Mouse (Mus musculus) T-cell, adult 66 days (primary cell): ENCODE measurements around the gene Ppp1r11. TPM values are rescaled to one million over a fixed set of nuclear protein-coding genes. Genes with fewer than 3 reads are reported as not detected.

Source experiments
- total RNA-seq, 2 experiments: library from RNA; stranded (reverse); gene quantifications; 3 replicates in 1 of 2; 4 replicates in 1 of 2; pipeline ENCODE4 v1.2.4; 2023

Gene Ppp1r11
- total RNA-seq: 10 to 100 TPM; 71.0 to 72.5 TPM

DNA sequence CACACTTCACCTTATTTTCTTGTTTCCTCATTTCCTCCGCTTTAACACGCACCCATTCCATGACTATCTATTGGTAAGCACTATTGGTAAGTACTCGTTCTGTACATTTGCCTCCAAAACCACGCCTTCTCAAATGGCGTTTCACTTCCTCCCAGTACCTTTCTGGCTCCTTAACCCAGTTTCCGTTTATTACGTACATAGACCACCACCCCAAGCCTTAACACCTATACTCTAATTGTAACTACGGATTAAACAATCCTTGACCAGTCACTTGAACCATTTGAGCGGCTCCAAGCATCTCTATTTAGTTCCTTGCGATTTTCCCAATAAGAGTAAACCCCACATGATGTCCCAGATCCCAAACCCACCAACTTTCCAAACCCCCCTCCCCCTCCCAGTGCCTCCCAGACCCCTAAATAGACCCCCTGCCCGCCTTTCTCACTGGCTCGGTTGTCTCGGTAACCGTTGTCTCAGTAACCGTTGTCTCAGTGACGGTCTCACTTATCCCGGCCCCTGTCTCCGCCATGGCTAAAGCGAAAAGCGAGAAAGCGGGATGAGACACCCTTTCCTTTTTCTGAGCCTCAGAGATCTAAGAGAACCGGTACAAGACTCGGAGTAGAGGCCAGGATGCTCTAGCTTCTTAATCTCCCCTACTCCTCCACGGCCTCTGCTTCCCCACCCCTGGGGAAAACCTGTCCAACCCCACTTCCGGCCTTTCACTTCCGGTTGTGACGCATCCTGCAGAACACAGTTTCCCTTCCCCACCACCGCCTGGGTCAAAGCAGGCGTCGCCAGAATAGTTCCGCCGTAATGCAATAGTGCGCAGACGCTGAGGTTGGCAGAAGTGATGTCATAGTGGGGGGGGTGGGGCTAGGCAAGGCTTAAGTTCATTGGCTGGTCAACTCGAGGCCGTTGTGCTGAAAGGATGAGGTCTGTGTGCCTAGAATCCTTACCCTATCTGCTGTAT, at the start of gene Ppp1r11:
Ppp1r11 (minus strand) TSS at position 761 of the 967 bp plus-strand sequence.

DNA sequence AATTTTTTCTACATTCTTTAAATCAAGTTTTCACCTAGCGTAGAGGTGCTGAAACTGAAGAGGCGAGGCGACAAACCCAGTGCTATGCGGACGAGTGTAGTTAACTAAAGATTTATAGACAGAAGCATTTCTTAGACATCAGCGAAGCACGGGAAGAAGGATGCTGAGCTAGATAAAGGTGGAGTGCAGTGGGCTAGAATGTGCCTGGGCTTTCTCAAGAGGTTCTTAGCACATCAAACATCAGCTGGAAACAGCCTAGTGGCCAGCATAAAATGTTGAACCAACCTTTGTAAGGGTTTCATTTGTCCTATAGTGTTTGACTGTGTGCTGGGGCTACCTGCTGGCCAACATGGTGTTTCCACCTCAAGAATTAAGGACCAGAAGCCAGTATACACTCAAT, 49.3 kb upstream of the Ppp1r11 start, which contains the start of gene Zfp57:
Zfp57 (plus strand) TSS at position 301 of the 400 bp plus-strand sequence.

DNA sequence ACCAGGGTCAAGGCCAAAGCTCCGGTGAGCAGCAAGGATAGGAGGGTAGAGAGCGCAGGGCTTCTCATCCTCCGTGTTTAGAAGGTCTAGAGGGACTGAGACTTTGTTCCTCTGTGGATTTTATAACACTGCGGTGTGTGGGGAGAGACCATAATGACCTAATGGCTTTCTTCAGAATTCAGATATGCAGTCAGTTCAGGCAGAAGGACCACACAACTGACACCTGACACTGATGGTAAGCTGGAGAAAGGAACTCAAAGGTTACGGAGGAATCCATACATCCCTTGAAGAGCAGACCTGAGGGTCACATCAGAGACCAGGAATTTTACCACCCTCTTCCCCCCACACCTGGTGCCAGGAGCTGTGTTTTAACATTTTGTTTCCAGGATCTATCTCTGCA, 37.9 kb upstream of the Ppp1r11 start, which contains the start of gene H2-M5:
H2-M5 (minus strand) TSS at position 101 of the 400 bp plus-strand sequence.

DNA sequence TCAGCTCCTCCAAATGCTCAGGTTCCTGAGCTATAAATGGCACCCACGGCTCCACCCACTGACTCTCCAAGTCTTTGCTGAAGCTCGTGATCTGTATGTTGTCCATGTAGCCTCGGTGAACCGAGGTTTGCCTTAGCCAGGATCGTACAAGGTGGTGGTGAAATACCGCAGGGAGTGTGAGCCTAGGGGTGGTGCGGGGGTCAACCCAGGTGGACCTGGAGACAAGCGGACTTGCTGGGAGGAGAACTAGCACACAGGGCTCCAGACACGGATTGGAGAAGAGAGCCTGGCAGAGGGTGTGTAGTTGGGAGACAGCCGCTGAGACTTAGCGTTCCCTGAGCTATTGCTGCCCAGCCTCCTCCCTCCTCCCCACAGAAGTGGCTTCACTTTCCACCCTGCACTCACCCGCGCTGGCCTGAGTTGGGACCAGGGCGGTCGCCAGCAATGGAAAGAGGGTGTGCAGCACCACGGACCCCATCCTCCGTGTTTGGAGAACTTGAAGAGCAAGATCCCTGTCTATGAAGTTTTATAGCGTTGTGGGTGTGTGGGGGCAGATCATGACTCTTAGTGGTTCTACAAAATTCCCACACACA, 29.8 kb upstream of the Ppp1r11 start, which contains the start of gene 2410137M14Rik:
2410137M14Rik (minus strand) TSS at position 17 of the 593 bp plus-strand sequence.

DNA sequence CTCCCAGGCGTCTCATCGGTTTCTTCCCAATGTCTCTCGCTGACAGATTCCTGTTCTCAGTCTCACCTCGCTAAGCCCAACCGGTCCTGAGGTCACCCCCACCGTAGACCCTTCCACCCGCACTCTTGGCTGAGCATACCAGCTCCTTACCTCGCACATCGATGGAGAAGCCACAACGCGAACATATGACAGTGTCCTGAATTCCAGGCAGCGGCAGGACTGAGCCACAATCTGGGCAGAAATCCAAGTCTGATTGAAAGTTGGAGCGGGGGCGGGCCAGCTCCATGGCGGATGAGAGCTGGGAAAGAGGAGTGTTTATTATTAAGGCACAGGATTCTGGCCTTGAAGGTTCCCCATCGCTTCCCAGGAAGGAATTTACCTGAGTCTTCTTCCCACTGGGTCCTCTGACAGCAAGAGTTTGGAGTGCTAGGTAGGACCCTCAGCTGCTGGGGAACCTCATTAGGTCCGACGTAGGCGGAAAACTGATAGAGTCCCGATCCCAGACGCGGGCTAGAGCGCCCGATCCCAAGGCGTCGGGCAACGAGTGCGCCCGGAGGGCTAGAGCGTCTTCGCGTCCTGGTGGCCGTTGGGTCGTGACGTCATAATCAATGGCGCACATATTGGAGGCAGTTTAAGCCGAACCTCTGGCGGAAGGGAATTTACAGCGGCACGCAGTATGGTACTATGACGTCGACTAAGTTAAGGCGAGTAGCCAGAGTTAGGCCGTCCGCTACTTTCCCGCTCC, 6.6 kb upstream of the Ppp1r11 start, which contains the start of the genes Znrd1 and Znrd1as:
Znrd1 (minus strand) TSS at position 561 of the 745 bp plus-strand sequence.
Znrd1as (plus strand) TSS at position 594 of the 745 bp plus-strand sequence.

DNA sequence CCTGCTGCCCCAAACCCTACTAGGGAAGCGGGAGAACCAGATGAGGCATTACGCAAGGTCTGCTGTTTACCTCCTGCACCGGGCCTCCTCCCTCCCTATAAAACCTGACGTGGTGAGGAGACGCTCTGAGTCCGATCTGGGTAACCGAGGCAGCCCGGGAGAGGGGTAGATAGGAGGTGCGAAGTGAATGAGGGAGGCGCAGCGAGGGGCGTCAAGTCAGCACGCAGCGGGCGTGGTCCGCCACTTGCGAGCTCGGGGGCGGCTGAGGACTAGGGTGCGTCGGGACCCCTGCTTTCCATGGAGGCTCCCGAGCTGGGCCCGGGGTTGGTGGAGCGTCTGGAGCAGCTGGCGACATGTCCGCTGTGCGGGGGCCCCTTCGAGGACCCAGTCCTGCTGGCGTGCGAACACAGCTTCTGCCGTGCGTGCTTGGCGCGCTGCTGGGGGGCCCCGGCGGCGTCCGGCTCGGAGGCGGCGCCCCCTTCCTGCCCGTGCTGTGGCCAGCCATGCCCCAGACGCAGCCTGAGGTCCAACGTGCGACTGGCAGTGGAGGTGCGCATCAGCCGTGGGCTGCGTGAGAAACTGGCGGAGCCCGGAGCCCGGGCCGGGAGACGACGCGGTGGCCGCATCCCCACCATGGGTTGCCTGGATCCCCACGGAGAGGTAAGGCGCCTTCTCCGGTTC, 8.6 kb downstream of the Ppp1r11 start, which contains the start of gene Rnf39:
Rnf39 (plus strand) TSS at position 128 of the 681 bp plus-strand sequence.

Other genes with a start within 250 kb of the Ppp1r11 start
- gene H2-M10.5, start 178.8 kb downstream of the Ppp1r11 start, total RNA-seq: not detected
- gene H2-M10.6, start 139.6 kb downstream of the Ppp1r11 start, total RNA-seq: not detected
- gene Trim26, start 114.6 kb downstream of the Ppp1r11 start, total RNA-seq: 100 to 1,000 TPM; 117 to 139 TPM
- not detected for gene Trim15, start 84.5 kb downstream of the Ppp1r11 start, total RNA-seq
- gene Trim10, start 82.2 kb downstream of the Ppp1r11 start, total RNA-seq: under 1 TPM; 0.32 to 0.33 TPM
- gene Trim40, start 61.6 kb downstream of the Ppp1r11 start, total RNA-seq: not detected
- not detected for gene Trim31, start 53.6 kb downstream of the Ppp1r11 start, total RNA-seq
- gene Rnf39, start 8.8 kb downstream of the Ppp1r11 start, total RNA-seq: 1 to 10 TPM in 1 of 2 experiments, under 1 TPM in 1; 0.77 to 1.2 TPM
- 10 to 100 TPM; 54.5 to 64.0 TPM for gene Znrd1, start 6.8 kb upstream of the Ppp1r11 start, total RNA-seq
- gene Znrd1as, start 6.9 kb upstream of the Ppp1r11 start, total RNA-seq: 1 to 10 TPM; 2.3 to 3.3 TPM
- not detected for gene 2410137M14Rik, start 29.5 kb upstream of the Ppp1r11 start, total RNA-seq
- gene H2-M5, start 37.8 kb upstream of the Ppp1r11 start, total RNA-seq: not detected
- not detected for gene Zfp57, start 49.4 kb upstream of the Ppp1r11 start, total RNA-seq
- not detected for gene Mog, start 71.7 kb upstream of the Ppp1r11 start, total RNA-seq
- gene Gabbr1, start 94.2 kb upstream of the Ppp1r11 start, total RNA-seq: 100 to 1,000 TPM; 136 to 147 TPM
- gene Olfr90, start 136.8 kb upstream of the Ppp1r11 start, total RNA-seq: not detected
- gene Olfr91, start 146.5 kb upstream of the Ppp1r11 start, total RNA-seq: not detected
- not detected for gene Olfr92, start 168.3 kb upstream of the Ppp1r11 start, total RNA-seq
- gene Olfr93, start 209.8 kb upstream of the Ppp1r11 start, total RNA-seq: not detected
- under 1 TPM; 0.61 to 0.65 TPM for gene Ubd, start 242.2 kb upstream of the Ppp1r11 start, total RNA-seq
- gene Olfr94, start 249.3 kb upstream of the Ppp1r11 start, total RNA-seq: not detected